Mouse (Mus musculus): ENCODE measurements around the gene Slc22a5. TPM values are rescaled to one million over a fixed set of nuclear protein-coding genes. Genes with fewer than 3 reads are reported as not detected.
"Not testable (repeated sequence)": the region's sequence is repeated elsewhere in the genome, so short reads cannot be mapped to it uniquely, and the experiment has no call there.

Gene Slc22a5
- polyA plus RNA-seq (2015; fragmentation: Nextera tagmentation; extraction: Ambion mirVana): 7.3 and 9.5 TPM in 2 replicates

- H3K27ac ChIP-seq (ENCODE audit: low read length): peak within 1 kb of the TSS; percentile 61
- H3K9me3 ChIP-seq (ENCODE audit: low read length): no peaks in the 10 kb centered on the region
- DNase-seq (ENCODE audit: low spot score) (peak; percentile 99), ATAC-seq (peak; percentile 98)
- peak within 1 kb of the TSS; percentile 65 for H3K9ac ChIP-seq (replicated peaks; ENCODE audit: low read depth)
- no peaks in the 10 kb centered on the region for H3K36me3 ChIP-seq (ENCODE audit: insufficient read depth, low read length)
- WGBS: 6% methylated on average over 55 of the region's 63 CpGs
- H3K4me3 ChIP-seq (ENCODE audit: low read depth, low read length): peak within 1 kb of the TSS; percentile 53
- TF ChIP-seq CTCF (IDR thresholded peaks at IDR 0.05) (peak; percentile 38), EP300 (IDR thresholded peaks at IDR 0.05) (peak; percentile 24; the same call in 1 of the 2 replicates)
- peak within 1 kb of the TSS; percentile 82 for H3K4me2 ChIP-seq (replicated peaks; ENCODE audit: low read depth, low read length)
- no peaks in the 10 kb centered on the region for H3K27me3 ChIP-seq (replicated peaks; ENCODE audit: insufficient read depth, low read length)
- H3K4me1 ChIP-seq (ENCODE audit: insufficient read depth, low read depth, low read length): peaks cover 6% of the 10 kb centered on the region; the same call in 1 of the 2 replicates
These were observed at the start of gene Slc22a5 for GRCm38 (mm10) chr11:53891505-53892451. Gene Slc22a5, minus strand, starts transcription at chr11:53891660.

- DNase-seq (ENCODE audit: low spot score); H3K4me3 ChIP-seq (ENCODE audit: low read depth, low read length); H3K27me3 ChIP-seq (replicated peaks; ENCODE audit: insufficient read depth, low read length); H3K9ac ChIP-seq (replicated peaks; ENCODE audit: low read depth); H3K9me3 ChIP-seq (ENCODE audit: low read length); H3K4me2 ChIP-seq (replicated peaks; ENCODE audit: low read depth, low read length); ATAC-seq; H3K27ac ChIP-seq (ENCODE audit: low read length); H3K36me3 ChIP-seq (ENCODE audit: insufficient read depth, low read length); H3K4me1 ChIP-seq (ENCODE audit: insufficient read depth, low read depth, low read length): not testable (repeated sequence)
- 51% methylated on average over 4 of the region's 4 CpGs for WGBS
These were observed 40.5 kb upstream of the Slc22a5 start for GRCm38 (mm10) chr11:53931944-53932318.

GRCm38 (mm10) chr11:53931091-53931943, 39.9 kb upstream of the Slc22a5 start:
- peak; percentile 52 for ATAC-seq

GRCm38 (mm10) chr11:53929741-53930140, 38.3 kb upstream of the Slc22a5 start:
- Histone ChIP-seq H3K36me3 (ENCODE audit: insufficient read depth, low read length) (no peaks in the 10 kb centered on the region), H3K27ac (ENCODE audit: low read length) (no peak overlapping the region), H3K9ac (replicated peaks; ENCODE audit: low read depth) (no peak overlapping the region), H3K9me3 (ENCODE audit: low read length) (no peaks in the 10 kb centered on the region), H3K4me1 (ENCODE audit: insufficient read depth, low read depth, low read length) (no peaks in the 10 kb centered on the region), H3K4me2 (replicated peaks; ENCODE audit: low read depth, low read length) (no peak overlapping the region), H3K27me3 (replicated peaks; ENCODE audit: insufficient read depth, low read length) (no peaks in the 10 kb centered on the region), H3K4me3 (ENCODE audit: low read depth, low read length) (no peak overlapping the region)
- WGBS: 74% methylated on average over 3 of the region's 3 CpGs
- TF ChIP-seq EP300 (IDR thresholded peaks at IDR 0.05): no peak
- TF ChIP-seq CTCF (IDR thresholded peaks at IDR 0.05): no peak
- ATAC-seq (no peak), DNase-seq (ENCODE audit: low spot score) (no peak)

More at GRCm38 (mm10) chr11:53931091-53931943, 39.9 kb upstream of the Slc22a5 start:
- Histone ChIP-seq H3K36me3 (ENCODE audit: insufficient read depth, low read length) (no peaks in the 10 kb centered on the region), H3K27me3 (replicated peaks; ENCODE audit: insufficient read depth, low read length) (no peaks in the 10 kb centered on the region), H3K4me1 (ENCODE audit: insufficient read depth, low read depth, low read length) (no peaks in the 10 kb centered on the region), H3K27ac (ENCODE audit: low read length) (no peak overlapping the region), H3K9me3 (ENCODE audit: low read length) (no peaks in the 10 kb centered on the region), H3K4me3 (ENCODE audit: low read depth, low read length) (no peak overlapping the region), H3K9ac (replicated peaks; ENCODE audit: low read depth) (no peak overlapping the region), H3K4me2 (replicated peaks; ENCODE audit: low read depth, low read length) (no peak overlapping the region)
- peak; percentile 79 for DNase-seq (ENCODE audit: low spot score)
- TF ChIP-seq CTCF (IDR thresholded peaks at IDR 0.05) (peak; percentile 83), EP300 (IDR thresholded peaks at IDR 0.05) (no peak)
- 23% methylated on average over 17 of the region's 17 CpGs for WGBS

- Histone ChIP-seq H3K4me1 (ENCODE audit: insufficient read depth, low read depth, low read length) (no peaks in the 10 kb centered on the region), H3K27me3 (replicated peaks; ENCODE audit: insufficient read depth, low read length) (no peaks in the 10 kb centered on the region), H3K4me2 (replicated peaks; ENCODE audit: low read depth, low read length) (no peak overlapping the region), H3K36me3 (ENCODE audit: insufficient read depth, low read length) (no peaks in the 10 kb centered on the region), H3K9ac (replicated peaks; ENCODE audit: low read depth) (no peak overlapping the region), H3K4me3 (ENCODE audit: low read depth, low read length) (no peak overlapping the region), H3K27ac (ENCODE audit: low read length) (no peak overlapping the region), H3K9me3 (ENCODE audit: low read length) (no peaks in the 10 kb centered on the region)
- ATAC-seq (peak; percentile 62), DNase-seq (ENCODE audit: low spot score) (peak; percentile 53)
- WGBS: 53% methylated on average over 3 of the region's 3 CpGs
- TF ChIP-seq EP300 (IDR thresholded peaks at IDR 0.05) (no peak), CTCF (IDR thresholded peaks at IDR 0.05) (no peak)
These were observed 37.1 kb upstream of the Slc22a5 start for GRCm38 (mm10) chr11:53928585-53928984.

- TF ChIP-seq EP300 (IDR thresholded peaks at IDR 0.05) (no peak), CTCF (IDR thresholded peaks at IDR 0.05) (no peak)
- ATAC-seq (no peak), DNase-seq (ENCODE audit: low spot score) (no peak)
- Histone ChIP-seq H3K4me1 (ENCODE audit: insufficient read depth, low read depth, low read length) (no peaks in the 10 kb centered on the region), H3K36me3 (ENCODE audit: insufficient read depth, low read length) (no peaks in the 10 kb centered on the region), H3K27ac (ENCODE audit: low read length) (no peak overlapping the region), H3K9ac (replicated peaks; ENCODE audit: low read depth) (no peak overlapping the region), H3K4me2 (replicated peaks; ENCODE audit: low read depth, low read length) (no peak overlapping the region), H3K27me3 (replicated peaks; ENCODE audit: insufficient read depth, low read length) (no peaks in the 10 kb centered on the region), H3K9me3 (ENCODE audit: low read length) (no peaks in the 10 kb centered on the region), H3K4me3 (ENCODE audit: low read depth, low read length) (no peak overlapping the region)
- 84% methylated on average over 5 of the region's 5 CpGs for whole genome bisulfite sequencing
These were observed 34.8 kb upstream of the Slc22a5 start for GRCm38 (mm10) chr11:53926303-53926702.
